Mouse (Mus musculus): ENCODE data around the gene Kank4.

DNA sequence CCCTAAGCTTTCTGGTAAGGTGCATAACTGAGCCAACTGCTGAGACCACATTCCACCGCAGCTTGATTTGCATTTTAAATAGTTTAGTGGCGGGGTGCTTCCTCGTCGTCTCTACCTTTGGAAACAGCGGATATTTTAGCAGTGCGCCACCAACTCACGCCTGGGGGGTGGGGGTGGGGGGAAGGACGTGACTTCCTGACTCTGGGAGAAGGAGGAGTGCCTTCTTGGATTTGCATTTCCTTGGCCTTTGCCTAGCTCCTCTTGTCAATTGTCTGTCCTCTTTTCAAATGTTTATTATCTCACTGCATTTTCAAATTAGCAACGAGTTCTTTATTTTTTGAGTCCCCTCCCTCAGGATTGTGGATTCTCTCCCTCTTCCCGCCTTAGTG, 89.4 kb downstream of the Kank4 start:
- no peak for TF ChIP-seq POLR2A (IDR thresholded peaks at IDR 0.05; ENCODE audit: insufficient read depth, low read length)
- no peak for TF ChIP-seq CTCF (IDR thresholded peaks at IDR 0.05; ENCODE audit: low read depth, low read length)

Measured in ES-Bruce4 (cell line).